Mouse (Mus musculus): ENCODE results near the gene Erbb2.

GRCm38 (mm10) chr11:98400161-98400726 is 12.0 kb upstream of the Erbb2 start, which contains the start of gene Pgap3:
- TF ChIP-seq CTCF (IDR thresholded peaks at IDR 0.05; ENCODE audit: low read depth) (no peak), EP300 (optimal IDR thresholded peaks at IDR 0.05) (peak; percentile 24)
